Mouse (Mus musculus) adrenal gland, adult 8-10 months (tissue): ENCODE measurements around the gene Frg2f1. TPM values are rescaled to one million over a fixed set of nuclear protein-coding genes. Genes with fewer than 3 reads are reported as not detected.
"Not testable (repeated sequence)": the region's sequence is repeated elsewhere in the genome, so short reads cannot be mapped to it uniquely, and the experiment has no call there.

ENCODE experiments used
- DNase-seq: peaks from one replicate; pipeline ENCODE4 v3.0.0; 2022
- total RNA-seq, 4 experiments: library from RNA; stranded (reverse); gene quantifications; 2 replicates each; pipeline ENCODE4 v1.2.4; 2022

Frg2f1 gene
- 10 to 100 TPM in 1 of 4 experiments, 1 to 10 TPM in 3; 8.7 to 10.2 (median 9.2) TPM for total RNA-seq

GRCm38 (mm10) chr4:119539031-119539824, at the start of gene Frg2f1:
Gene Frg2f1, minus strand, starts transcription at chr4:119539529.
- DNase-seq: peak; percentile 87

- no peak for DNase-seq
These were observed 48.7 kb upstream of the Frg2f1 start for GRCm38 (mm10) chr4:119588037-119588436.

- DNase-seq: no peak
These were observed 36.1 kb upstream of the Frg2f1 start for GRCm38 (mm10) chr4:119575459-119575858.

- no peak for DNase-seq
These were observed 35.2 kb upstream of the Frg2f1 start for GRCm38 (mm10) chr4:119574504-119574903.

- no peak for DNase-seq
These were observed 33.4 kb upstream of the Frg2f1 start for GRCm38 (mm10) chr4:119572682-119573081.

- no peak for DNase-seq
These were observed 27.1 kb upstream of the Frg2f1 start for GRCm38 (mm10) chr4:119566322-119566835.

- DNase-seq: no peak
These were observed 23.8 kb upstream of the Frg2f1 start for GRCm38 (mm10) chr4:119563136-119563535.

- no peak for DNase-seq
These were observed 16.1 kb upstream of the Frg2f1 start for GRCm38 (mm10) chr4:119555466-119555865.

- no peak for DNase-seq
These were observed 11.5 kb upstream of the Frg2f1 start for GRCm38 (mm10) chr4:119550864-119551263.

- DNase-seq: no peak
These were observed 1.2 kb upstream of the Frg2f1 start for GRCm38 (mm10) chr4:119540533-119540890.

GRCm38 (mm10) chr4:119539836-119540532, 655 bp upstream of the Frg2f1 start:
- peak; percentile 36 for DNase-seq

GRCm38 (mm10) chr4:119537436-119537835, 1.9 kb downstream of the Frg2f1 start:
- no peak for DNase-seq

GRCm38 (mm10) chr4:119536615-119537014, 2.7 kb downstream of the Frg2f1 start, which contains the start of gene Foxj3:
Gene Foxj3, plus strand, starts transcription at chr4:119537004.
- not testable (repeated sequence) for DNase-seq

- DNase-seq: no peak
These were observed 4.2 kb downstream of the Frg2f1 start for GRCm38 (mm10) chr4:119535103-119535502.

- DNase-seq: no peak
These were observed 7.5 kb downstream of the Frg2f1 start for GRCm38 (mm10) chr4:119531813-119532212.

GRCm38 (mm10) chr4:119526329-119526845, 12.9 kb downstream of the Frg2f1 start:
- no peak for DNase-seq

- DNase-seq: no peak
These were observed 14.9 kb downstream of the Frg2f1 start for GRCm38 (mm10) chr4:119524466-119524865.

GRCm38 (mm10) chr4:119524010-119524409, 15.3 kb downstream of the Frg2f1 start:
- DNase-seq: no peak

GRCm38 (mm10) chr4:119523575-119523974, 15.8 kb downstream of the Frg2f1 start:
- no peak for DNase-seq

GRCm38 (mm10) chr4:119512731-119513141, 26.6 kb downstream of the Frg2f1 start:
- DNase-seq: no peak

GRCm38 (mm10) chr4:119511591-119511990, 27.7 kb downstream of the Frg2f1 start:
- no peak for DNase-seq

- DNase-seq: no peak
These were observed 40.9 kb downstream of the Frg2f1 start for GRCm38 (mm10) chr4:119498319-119498848.

GRCm38 (mm10) chr4:119492933-119493327, 46.4 kb downstream of the Frg2f1 start:
- DNase-seq: no peak
